Mouse (Mus musculus): Measurements from ENCODE around the gene Hps1.

DNA sequence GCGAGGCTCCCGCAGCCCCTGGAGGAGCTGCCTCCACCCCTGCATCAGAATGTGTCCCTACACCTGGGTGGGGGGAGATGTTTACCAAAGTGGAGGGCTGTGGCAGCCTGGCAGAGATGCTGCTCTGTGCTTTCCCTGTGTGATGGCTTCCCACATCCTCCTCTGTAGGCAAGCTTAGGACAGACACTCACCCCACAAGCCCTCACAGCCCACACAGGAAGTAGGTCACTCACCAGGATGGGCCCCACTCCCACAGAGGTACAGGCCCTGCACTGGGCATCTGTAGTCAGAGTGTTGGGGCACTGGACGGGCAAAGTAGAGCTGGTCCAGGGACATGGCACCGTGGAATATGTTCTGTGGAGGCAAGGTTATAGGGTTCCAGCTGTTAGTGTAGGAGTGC lies 52.4 kb downstream of the Hps1 start:
- no peak for TF ChIP-seq CTCF (IDR thresholded peaks at IDR 0.05; ENCODE audit: extremely low read depth, insufficient read length, insufficient replicate concordance, low read depth, low read length)
- TF ChIP-seq POLR2A (IDR thresholded peaks at IDR 0.05; ENCODE audit: low read depth, low read length) = no peak

Data from small intestine, adult 2 months (tissue).